Mouse (Mus musculus) layer of hippocampus, postnatal 36 days (tissue): ENCODE results near the gene Chic1. TPM values are rescaled to one million over a fixed set of nuclear protein-coding genes. Genes with fewer than 3 reads are reported as not detected.

Experiments used
- DNase-seq, 2 experiments: peaks; one replicate each; pipeline ENCODE4 v3.0.0; 2022
- total RNA-seq, 2 experiments: library from RNA; stranded (reverse); gene quantifications; 2 replicates each; pipeline ENCODE4 v1.2.3; 2021

The Chic1 gene
- 10 to 100 TPM; 21.4 TPM for total RNA-seq

DNA sequence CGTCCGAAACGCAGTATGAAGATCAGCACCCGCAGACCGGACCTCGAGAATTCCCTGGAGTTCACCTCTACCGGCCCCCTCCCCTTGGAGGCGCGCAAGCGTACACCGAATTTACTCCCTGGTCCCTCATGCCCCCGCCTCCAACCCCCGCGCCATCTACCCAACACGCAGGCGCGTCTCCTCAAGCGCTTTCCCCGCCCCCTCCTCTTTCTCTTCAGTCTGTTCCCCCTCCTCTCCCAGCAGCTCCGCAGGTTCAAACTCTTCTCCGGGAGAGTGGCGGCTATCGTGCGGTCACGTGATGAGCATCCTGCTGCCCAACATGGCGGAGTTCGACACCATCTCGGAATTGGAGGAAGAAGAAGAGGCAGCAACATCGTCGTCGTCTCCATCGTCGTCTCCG is at the start of gene Chic1:
TSS of gene Chic1 (plus strand) at position 190 of the 400 bp plus-strand sequence.
- peak; percentile 75 to 80 for DNase-seq

DNA sequence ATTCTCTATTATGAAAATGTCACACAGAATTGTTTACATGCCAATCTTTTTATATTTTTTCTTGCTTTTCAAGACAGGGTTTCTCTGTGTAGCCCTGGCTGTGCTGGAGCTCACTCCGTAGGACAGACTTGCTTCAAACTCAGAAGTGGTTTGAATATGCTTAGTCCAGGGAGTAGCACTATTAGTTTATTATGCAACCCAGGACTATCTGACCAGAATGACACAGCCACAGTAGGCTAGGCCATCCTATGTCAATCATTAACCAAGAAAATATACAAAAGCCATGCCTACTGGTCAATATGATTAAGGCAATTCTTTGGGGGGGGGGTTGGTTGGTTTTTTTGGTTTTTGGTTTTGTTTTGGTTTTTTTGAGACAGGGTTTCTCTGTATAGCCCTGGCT is 48.0 kb upstream of the Chic1 start:
- no peak for DNase-seq

DNA sequence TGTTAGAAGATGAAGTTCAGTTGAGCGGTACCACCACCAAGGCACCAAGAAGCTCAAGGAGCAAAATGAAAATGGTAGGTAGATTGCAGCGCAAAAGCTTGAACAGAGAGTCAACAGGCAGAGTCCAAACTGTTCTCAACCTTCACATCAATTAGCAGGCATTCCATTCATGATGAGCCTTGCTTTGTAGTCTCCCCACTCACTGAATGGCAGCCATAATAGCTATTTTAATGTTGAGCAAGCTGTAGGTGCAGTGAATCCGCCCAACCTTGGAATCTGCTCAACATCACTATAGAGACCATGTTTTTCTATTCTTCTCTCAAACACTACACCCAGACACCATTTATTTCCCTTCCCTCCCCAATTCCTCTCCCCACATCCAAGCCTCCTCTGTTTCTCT is 44.6 kb upstream of the Chic1 start:
- DNase-seq, result no peak

DNA sequence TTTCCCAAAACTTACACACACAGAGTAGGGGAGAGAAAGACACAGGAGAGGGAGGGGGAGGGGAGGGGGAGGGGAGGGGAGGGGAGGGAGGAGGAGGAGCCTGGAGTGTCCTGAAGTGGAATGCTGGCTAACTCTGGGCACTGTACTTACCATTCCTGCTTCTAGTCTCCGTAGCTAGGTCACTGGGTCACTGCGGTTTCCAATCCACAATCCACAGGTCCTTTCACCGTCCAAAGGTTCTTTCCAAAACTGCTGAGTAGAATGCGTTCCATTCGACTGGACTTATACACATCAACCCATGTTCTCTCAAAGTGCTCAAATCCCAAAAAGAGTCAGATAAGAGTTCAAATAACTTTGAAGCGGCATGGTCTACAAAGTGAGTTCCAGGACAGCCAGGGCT is 42.1 kb upstream of the Chic1 start:
- DNase-seq, result no peak

DNA sequence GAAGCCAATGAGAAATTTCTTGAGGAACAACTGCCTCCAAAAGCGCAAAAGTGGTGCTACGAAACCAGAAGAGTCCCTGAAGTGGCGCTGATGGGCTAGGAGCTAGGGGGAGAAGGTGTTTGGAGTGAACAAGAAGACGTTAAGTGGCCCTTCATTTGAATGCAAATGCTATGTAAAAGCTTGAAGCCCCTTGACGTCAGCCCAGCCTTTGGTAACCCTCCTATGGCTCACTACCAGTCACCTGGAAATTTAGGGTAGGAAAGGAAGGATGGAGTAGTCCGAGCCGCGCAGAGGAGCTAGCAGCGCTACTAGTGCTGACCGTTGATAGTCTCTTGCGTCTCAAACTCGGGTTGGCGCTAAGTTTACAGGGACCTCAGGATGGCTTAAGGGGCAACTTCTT is 35.1 kb upstream of the Chic1 start, which contains the start of gene Cdx4:
TSS of gene Cdx4 (plus strand) at position 253 of the 400 bp plus-strand sequence.
- no peak for DNase-seq

DNA sequence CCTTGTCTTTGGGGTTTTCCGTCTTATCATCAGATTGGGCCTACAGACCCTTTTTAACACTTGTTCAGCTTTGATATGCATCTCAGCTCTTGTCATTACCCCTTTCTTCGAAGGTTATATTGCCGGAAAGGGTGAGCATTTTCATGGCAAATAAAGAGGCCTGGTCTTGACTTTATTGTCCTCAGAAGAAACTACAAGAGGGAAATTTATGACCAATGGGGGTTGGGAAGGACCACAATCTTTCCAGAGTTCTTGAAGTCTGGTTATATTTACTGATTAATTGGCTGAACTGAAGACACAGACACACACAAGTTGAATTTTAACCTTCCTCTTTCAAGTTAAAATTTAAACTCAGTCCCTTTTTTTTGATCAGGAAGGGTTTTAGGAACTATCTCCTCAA is 30.4 kb upstream of the Chic1 start:
- no peak for DNase-seq

DNA sequence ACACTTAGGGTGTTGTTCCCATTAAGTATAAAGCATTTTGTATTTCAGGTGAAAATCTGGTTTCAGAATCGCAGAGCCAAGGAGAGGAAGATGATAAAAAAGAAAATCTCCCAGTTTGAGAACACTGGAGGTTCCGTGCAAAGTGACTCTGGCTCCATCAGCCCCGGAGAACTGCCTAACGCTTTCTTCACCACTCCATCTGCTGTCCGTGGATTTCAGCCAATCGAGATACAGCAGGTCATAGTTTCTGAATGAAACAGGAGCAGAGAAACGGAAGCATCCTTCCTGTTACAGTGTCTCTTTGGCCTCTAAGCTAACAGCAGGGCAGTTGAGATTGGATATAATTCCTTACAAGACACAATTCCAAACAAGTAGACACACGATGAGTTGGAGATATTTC is 26.9 kb upstream of the Chic1 start:
- DNase-seq, result no peak

DNA sequence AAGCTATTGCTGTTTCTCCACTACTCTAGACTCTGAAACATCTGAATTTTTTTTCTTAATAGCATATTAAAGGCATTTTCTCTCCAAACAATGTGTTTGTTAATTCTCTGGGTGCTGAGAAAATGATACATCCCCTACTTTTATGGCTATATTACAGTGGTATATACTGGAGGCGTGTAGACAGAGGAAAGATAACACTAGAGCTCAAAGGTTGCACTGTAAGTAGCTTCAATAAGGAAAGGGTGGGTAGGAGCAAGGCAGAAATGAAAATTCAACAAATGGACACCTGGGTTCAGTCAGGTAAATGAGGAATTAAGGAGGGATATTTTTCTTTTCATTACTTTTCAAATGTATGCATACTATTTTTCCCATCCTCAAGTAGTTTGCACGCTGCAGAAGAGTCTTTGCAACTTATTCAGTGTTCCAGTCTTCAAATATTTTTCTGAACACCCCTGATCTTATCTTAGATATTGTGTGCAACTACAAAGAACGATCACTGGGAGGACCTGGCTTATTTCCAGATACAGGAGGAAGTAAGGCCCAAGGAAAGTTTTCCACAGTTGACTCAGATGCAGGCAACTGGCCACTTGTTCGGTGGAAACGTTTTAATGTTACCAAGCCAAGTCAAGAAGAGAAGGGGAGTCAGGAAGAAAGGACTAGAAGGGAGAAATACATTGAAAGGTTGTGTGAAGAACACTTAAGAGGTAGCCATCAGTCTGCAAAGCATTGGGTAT is 25.0 kb upstream of the Chic1 start:
- no peak for DNase-seq

DNA sequence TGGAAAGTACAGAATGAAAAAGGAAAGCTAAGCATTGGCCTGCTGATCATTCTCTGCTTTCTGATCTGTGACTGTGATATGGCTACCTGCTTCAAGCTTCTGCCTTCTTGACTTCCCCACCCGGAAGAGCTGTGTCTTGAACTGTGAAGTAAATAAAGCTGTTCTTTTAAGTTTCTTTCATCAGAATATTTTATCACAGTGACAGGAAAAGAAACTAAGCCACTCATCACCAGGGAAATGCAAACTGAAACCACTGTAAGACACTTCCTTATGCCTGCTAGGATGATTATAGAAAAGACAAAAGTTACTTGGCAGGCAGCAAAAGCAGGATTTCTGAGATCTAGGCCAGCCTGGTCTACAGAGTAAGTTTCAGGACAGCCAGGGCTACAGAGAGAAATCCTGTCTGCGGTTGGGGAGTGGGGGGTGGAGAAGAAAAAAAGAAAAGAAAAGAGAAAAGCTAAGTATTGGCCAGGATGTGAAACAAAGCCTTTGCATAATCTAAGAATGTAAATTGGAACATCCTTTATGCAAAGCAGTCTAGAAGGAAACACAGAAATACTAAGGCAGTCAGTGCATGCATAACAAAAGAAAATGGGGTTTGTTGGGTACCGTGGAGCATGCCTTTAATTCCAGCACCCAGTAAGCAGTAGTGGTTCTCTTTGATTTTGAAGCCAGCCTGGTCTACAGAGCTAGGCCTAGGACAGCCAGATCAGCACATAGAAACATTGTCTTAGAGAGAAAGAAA is 14.7 kb upstream of the Chic1 start:
- no peak for DNase-seq

DNA sequence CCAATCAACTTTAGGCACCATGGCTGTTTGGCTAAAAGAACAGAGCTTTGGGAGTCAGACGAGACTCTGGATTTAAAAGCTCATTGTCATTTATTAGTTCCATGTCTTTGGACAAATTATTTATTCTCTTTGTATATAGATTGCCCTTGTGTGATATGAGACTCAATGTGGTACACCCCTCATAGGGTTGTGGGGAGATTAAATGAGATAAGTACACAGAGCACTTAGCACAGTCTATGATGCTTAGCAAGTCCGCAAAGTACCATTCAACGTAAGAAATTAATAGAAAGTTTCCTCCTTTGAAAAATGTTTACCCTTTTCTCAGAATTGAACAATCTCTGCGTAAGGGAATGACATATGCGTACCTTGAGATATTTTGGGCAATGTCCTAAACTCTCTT is 492 bp upstream of the Chic1 start:
- no peak for DNase-seq

DNA sequence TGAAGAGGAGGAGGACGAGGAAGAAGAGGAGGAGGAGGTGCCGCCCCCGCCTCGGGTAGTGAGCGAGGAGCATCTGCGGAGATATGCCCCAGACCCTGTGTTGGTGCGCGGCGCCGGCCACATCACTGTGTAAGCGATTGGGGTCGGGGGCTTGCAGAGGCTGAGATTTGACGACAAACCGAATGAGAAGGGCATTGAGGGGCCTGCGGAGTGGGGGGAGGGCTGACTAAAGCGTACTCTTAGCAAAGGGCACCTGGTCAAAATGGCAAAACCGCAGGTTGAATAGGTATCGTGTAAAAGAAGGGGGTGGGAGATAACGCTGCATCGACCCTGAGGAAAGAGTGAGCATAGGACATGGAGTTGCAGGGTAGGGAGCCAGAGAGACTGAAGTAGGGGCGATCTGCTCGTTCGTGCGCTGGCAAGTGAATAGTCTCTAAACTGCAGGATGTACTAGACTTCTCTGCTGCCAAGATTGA is 523 bp downstream of the Chic1 start:
- peak in 1 of 2 experiments; percentile 7 for DNase-seq

DNA sequence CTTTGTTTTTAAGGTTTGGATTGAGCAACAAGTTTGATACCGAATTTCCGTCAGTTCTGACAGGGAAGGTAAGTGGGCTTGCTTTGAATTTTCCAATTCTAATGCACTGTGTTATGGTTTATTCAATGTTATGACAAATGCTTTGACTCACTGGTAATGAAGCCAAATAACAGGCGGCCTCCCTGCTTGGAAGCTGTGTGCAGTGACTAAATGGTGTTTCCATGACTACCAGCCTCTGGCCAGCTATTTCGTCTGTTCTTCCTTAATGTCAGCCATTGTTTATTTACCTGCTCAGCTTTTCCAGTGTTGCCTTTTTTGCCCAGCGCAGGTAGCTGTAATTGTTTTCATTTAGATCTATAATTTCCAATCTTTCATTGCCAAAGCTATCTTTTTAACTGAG is 9.9 kb downstream of the Chic1 start:
- no peak for DNase-seq

DNA sequence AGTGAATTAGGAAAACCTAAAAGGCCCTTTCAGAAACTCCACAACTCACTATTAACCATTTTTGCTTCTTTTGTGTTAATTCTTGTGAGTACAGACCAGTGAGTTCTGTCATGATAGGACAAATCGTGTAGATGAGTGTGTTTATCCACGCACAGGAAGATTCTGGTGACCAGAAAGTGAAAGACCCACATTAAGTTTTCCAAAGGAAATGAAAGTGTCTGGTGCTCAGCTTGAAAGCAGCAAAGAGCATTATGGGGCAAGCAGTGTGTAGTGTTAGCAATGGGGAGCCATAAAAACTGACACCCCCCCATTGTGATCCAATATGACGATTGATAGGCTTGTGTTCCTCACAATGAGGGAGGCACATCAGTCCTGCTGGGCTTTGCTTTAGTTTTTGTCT is 12.4 kb downstream of the Chic1 start:
- DNase-seq, result no peak

DNA sequence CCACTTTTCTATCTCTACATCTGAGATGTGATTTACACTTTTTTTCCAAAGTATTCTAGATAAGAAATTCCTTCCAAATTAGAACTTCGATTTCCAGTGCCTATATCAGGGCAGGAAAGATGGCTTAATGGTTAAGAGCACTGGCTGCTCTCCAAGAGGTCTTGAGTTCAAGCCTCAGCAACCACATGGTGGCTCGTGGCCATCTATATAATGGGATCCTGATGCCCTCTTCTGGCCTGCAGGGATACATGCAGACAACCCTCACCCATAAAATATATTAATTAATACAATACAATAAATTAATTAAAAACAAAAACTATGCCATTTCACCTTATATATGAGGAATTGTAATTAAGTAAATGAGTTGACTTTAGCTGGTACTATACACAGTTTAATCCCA is 14.9 kb downstream of the Chic1 start:
- no peak for DNase-seq

DNA sequence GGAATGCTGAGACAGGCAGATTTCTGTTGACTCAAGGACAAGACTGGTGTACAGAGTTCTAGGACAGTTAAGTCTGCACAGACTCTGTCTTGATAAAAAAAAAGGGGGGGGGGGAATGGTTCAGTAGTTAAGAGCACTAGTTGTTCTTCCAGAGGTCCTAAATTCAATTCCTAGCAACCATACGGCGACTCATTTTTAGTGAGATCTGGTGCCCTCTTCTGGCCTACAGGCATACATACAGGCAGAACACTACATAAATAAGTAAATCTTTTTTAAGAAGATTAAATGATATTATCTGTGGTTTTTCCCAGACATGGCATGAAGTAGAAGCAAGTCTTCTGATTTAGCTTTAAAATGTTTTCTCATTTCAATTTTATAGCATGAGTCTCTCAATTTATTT is 15.4 kb downstream of the Chic1 start:
- no peak for DNase-seq

DNA sequence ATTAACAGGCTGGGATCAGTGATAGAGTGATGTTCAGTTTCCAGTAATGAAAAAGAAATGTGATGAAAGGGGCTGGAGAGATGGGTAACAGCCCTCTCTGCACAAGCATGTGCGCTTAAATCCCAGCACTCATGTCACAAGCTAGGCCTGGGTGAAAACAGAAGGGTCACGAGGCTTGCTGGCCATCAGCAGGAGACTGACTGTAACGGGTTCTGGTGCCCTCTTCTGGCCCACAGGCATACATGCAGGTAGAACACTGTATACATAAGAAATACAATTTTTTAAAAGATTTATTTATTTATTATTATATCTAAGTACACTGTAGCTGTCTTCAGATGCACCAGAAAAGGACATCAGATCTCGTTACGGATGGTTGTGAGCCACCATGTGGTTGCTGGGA is 18.0 kb downstream of the Chic1 start:
- no peak for DNase-seq

DNA sequence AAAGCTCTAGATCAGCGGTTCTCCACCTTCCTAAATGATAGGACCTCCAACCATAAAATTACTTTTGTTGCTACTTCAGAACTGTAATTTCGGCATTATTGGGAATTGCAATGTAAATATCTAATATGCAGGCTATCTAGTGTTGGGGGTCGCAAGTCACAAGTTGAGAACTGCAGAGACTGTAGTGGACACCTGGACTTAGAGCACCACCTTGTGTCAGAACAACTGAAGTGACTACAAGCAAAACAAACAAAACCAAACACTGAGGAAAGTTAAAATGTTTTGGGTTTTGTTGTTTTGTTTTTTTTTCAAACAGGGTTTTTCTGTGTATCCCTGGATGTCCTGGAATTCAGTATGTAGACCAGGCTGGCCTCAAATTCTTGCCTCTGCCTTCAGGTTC is 28.3 kb downstream of the Chic1 start:
- DNase-seq, result no peak

DNA sequence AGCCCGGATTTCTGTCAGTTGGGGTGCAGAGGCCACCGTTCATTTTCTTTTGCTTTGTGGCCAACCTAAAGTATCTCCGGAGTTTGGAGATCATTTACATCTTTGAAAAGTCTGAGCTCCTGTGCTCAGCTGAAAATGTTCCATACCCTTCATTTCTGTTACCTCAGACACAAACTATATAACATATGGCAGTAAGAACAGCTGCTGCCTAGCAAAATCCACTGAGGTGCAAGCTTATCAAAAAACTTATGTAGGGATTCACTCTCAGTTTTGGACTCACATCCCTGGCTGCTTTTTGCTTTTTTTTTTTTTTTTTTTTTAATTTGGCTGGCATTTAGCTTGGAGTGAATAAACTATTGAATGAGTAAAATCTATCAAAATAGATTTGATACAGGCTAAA is 31.9 kb downstream of the Chic1 start:
- no peak for DNase-seq

DNA sequence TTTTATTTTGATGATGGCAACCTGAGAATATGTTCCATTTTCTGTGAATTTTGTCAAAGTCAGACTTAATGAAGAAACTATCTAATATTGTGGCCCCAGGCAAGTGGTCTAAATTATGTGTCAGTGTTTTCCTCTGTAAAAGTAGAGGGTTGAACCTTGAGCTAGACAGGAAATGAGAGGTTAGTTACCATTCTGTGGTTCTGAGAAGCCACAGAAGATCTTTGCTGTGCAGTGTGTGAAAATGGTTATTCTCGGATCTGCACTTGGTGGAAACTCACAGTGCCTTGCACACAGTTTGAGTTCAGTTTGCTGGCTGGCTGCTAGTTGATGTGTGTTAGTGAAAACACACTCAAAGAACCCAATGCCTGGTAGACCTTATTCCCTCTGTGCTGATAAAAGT is 37.6 kb downstream of the Chic1 start:
- no peak for DNase-seq

DNA sequence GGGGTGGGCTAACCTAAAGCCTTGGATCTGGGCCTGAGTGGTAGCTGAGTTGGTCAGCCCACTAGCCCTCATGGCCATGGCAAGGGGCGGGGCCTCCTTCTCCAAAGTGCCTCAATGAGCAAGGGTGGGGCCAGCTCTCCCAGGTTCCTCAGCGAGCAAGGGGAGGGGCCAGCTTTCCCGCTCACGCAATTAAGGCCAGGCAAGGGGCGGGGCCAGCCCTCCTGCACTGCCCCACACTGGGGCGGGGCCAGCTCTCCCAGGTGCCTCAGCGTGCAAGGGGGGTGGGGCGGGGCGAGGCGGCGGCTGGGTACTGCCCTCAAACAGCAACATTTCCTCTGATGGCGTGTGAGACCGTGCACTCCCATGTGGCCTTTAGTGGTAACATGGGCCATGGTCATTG is 48.7 kb downstream of the Chic1 start:
- no peak for DNase-seq

DNA sequence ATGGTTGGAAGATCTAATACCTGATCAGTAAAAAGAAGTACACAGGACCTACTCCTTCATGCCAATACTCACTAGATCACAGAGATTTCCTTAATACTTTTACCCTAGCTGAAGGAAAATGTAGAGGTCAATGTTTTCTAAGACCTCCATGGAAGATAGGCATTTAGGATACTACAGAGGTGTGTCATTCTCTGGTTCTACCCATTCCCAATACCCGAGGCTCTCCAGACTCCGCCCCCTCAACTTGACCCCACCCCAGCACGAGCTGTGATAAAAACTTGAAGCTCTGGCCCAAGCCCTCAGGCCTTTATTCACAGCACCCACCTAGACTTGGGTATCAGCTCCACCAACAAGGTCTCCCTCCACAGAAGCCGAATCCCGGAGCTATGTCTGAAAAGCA is 57.9 kb downstream of the Chic1 start, which contains the start of gene Tsx:
TSS of gene Tsx (plus strand) at position 301 of the 400 bp plus-strand sequence.
- no peak for DNase-seq

DNA sequence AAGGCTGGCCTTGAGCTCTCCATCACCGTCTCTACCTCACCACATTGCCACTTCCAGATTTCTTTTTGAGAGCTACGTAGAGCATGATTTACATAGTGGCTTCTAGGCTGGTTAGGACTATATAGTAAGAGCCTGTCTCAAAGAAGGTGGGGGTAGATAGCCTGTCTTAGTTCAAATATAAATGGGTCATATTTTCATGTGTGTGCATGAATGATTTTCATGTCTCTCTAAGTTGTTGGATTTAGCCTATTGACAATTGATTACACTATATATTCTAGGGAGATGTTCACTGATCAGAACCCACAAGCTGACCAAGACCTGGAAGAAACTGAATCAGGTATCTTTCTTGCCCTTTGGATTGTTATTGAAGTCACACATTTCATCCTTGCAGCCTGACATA is 65.4 kb downstream of the Chic1 start, which contains the start of gene Gm26992:
TSS of gene Gm26992 (plus strand) at position 301 of the 400 bp plus-strand sequence.
- DNase-seq, result no peak

DNA sequence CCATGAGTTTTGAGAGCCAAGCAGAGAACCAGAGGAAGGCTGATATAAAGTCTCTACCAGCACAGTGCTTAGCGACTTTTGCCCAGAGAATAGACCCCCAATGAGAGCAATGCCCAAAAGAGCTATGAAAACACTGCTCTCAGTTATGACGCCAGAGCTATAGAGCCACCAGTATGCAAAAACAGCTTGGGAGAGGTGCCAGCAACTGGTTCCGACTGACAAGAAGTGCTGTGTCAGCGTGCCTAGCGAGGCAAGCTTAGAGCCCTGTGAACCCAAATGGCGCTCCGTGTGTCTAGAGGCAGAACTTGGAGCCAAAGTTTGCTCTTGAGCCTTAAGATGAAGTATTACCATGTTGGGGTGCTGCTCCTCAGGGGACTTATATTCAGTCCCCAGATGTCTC is 71.4 kb downstream of the Chic1 start:
- no peak for DNase-seq

DNA sequence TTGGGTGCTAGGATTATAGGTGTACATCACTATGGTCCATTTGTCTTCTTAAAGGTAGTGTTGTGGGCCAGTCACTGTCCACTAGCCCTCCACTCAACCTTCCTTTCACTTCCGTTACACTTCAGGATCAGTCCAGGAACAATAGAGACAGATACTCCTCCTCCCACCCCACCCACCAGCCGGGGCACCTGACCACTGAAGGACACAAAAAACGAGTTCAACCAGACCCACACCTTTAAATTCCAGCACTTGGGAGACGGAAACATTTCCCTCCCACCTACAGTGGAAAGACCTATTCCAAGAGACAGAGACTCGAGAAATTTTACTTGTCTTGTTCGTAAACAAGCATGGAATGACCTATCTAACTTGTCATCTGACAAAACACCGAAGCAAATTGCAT is 76.0 kb downstream of the Chic1 start:
- no peak for DNase-seq
